Mouse (Mus musculus): ENCODE results near the gene Pml. TPM values are rescaled to one million over a fixed set of nuclear protein-coding genes. Genes with fewer than 3 reads are reported as not detected.

Gene Pml
- polyA plus RNA-seq, 1 experiment from 2014 or later, result 26.7 TPM

GRCm38 (mm10) chr9:58175745-58176487 lies 73.7 kb downstream of the Pml start:
- Histone ChIP-seq H3K9ac (replicated peaks; ENCODE audit: low read length) (no peak overlapping the region), H3K36me3 (ENCODE audit: insufficient read depth, low read length) (no peaks in the 10 kb centered on the region), H3K9me3 (ENCODE audit: low read length) (no peaks in the 10 kb centered on the region), H3K27me3 (ENCODE audit: insufficient read depth, low read length) (no peaks in the 10 kb centered on the region), H3K27ac (ENCODE audit: low read length) (peak overlapping the region; percentile 22), H3K4me2 (replicated peaks; ENCODE audit: low read depth, low read length) (no peak overlapping the region), H3K4me1 (ENCODE audit: insufficient read depth, low read length) (0 out of 2 replicates have a peak, but pooled peaks cover 9% of the 10 kb centered on the region), H3K4me3 (ENCODE audit: low read length) (no peak overlapping the region)
- peak; percentile 73; the same call in 1 of the 2 replicates for ATAC-seq (ENCODE audit: low FRiP score, low TSS enrichment)
- 30% methylated on average over 5 of the region's 5 CpGs for WGBS

- Histone ChIP-seq H3K9me3 (ENCODE audit: low read length) (no peaks in the 10 kb centered on the region), H3K4me1 (ENCODE audit: insufficient read depth, low read length) (0 out of 2 replicates have a peak, but pooled peaks cover 9% of the 10 kb centered on the region), H3K27me3 (ENCODE audit: insufficient read depth, low read length) (no peaks in the 10 kb centered on the region), H3K36me3 (ENCODE audit: insufficient read depth, low read length) (no peaks in the 10 kb centered on the region), H3K4me3 (ENCODE audit: low read length) (no peak overlapping the region), H3K27ac (ENCODE audit: low read length) (no peak overlapping the region; the same call in 1 of the 2 replicates), H3K4me2 (replicated peaks; ENCODE audit: low read depth, low read length) (no peak overlapping the region), H3K9ac (replicated peaks; ENCODE audit: low read length) (no peak overlapping the region)
- WGBS, result 22% methylated on average over 5 of the region's 5 CpGs
- ATAC-seq (ENCODE audit: low FRiP score, low TSS enrichment), result peak; percentile 57
Observed at GRCm38 (mm10) chr9:58174818-58175251, 74.8 kb downstream of the Pml start.

- no peaks in the 10 kb centered on the region for H3K9me3 ChIP-seq (ENCODE audit: low read length)
- peaks cover 9% of the 10 kb centered on the region; the same call in 1 of the 2 replicates for H3K4me1 ChIP-seq (ENCODE audit: insufficient read depth, low read length)
- H3K36me3 ChIP-seq (ENCODE audit: insufficient read depth, low read length), result no peaks in the 10 kb centered on the region
- H3K4me2 ChIP-seq (replicated peaks; ENCODE audit: low read depth, low read length), result no peak overlapping the region
- H3K9ac ChIP-seq (replicated peaks; ENCODE audit: low read length), result no peak overlapping the region
- no peak overlapping the region for H3K4me3 ChIP-seq (ENCODE audit: low read length)
- WGBS, result 54% methylated on average over 2 of the region's 2 CpGs
- H3K27me3 ChIP-seq (ENCODE audit: insufficient read depth, low read length), result no peaks in the 10 kb centered on the region
- H3K27ac ChIP-seq (ENCODE audit: low read length), result no peak overlapping the region
- no peak for ATAC-seq (ENCODE audit: low FRiP score, low TSS enrichment)
Observed at GRCm38 (mm10) chr9:58172863-58173262, 76.7 kb downstream of the Pml start.

GRCm38 (mm10) chr9:58169426-58169825 lies 80.2 kb downstream of the Pml start:
- Histone ChIP-seq H3K4me3 (ENCODE audit: low read length) (no peak overlapping the region), H3K27ac (ENCODE audit: low read length) (no peak overlapping the region), H3K9ac (replicated peaks; ENCODE audit: low read length) (no peak overlapping the region), H3K9me3 (ENCODE audit: low read length) (no peaks in the 10 kb centered on the region), H3K4me2 (replicated peaks; ENCODE audit: low read depth, low read length) (no peak overlapping the region), H3K36me3 (ENCODE audit: insufficient read depth, low read length) (no peaks in the 10 kb centered on the region), H3K27me3 (ENCODE audit: insufficient read depth, low read length) (no peaks in the 10 kb centered on the region), H3K4me1 (ENCODE audit: insufficient read depth, low read length) (no peaks in the 10 kb centered on the region; the same call in 1 of the 2 replicates)
- 89% methylated on average over 6 of the region's 6 CpGs for WGBS
- no peak for ATAC-seq (ENCODE audit: low FRiP score, low TSS enrichment)

- WGBS, result 82% methylated on average over 3 of the region's 3 CpGs
- no peaks in the 10 kb centered on the region for H3K36me3 ChIP-seq (ENCODE audit: insufficient read depth, low read length)
- no peak for ATAC-seq (ENCODE audit: low FRiP score, low TSS enrichment)
- no peak overlapping the region for H3K27ac ChIP-seq (ENCODE audit: low read length)
- no peak overlapping the region for H3K4me2 ChIP-seq (replicated peaks; ENCODE audit: low read depth, low read length)
- H3K9ac ChIP-seq (replicated peaks; ENCODE audit: low read length), result no peak overlapping the region
- no peaks in the 10 kb centered on the region; the same call in 1 of the 2 replicates for H3K4me1 ChIP-seq (ENCODE audit: insufficient read depth, low read length)
- no peaks in the 10 kb centered on the region for H3K27me3 ChIP-seq (ENCODE audit: insufficient read depth, low read length)
- no peaks in the 10 kb centered on the region for H3K9me3 ChIP-seq (ENCODE audit: low read length)
- no peak overlapping the region for H3K4me3 ChIP-seq (ENCODE audit: low read length)
Observed at GRCm38 (mm10) chr9:58168880-58169279, 80.7 kb downstream of the Pml start.

Small RNAs within 50 kb of the gene (microRNA-seq; reads per million reads assigned to microRNA genes)
- not detected for gene Mir6385

Other genes with a start within 250 kb of the Pml start
- gene Cyp11a1, start 243.4 kb downstream of the Pml start, polyA plus RNA-seq (2015; fragmentation: Nextera tagmentation; extraction: Ambion mirVana), result 25.0 and 45.7 TPM in 2 replicates
- 24.1 and 34.2 TPM in 2 replicates for gene Stra6, start 186.0 kb downstream of the Pml start, polyA plus RNA-seq (2015; fragmentation: Nextera tagmentation; extraction: Ambion mirVana)
- gene Ccdc33, start 131.0 kb downstream of the Pml start, polyA plus RNA-seq (2015; fragmentation: Nextera tagmentation; extraction: Ambion mirVana), result 0.13 and 0.21 TPM in 2 replicates
- gene Islr, start 45.5 kb downstream of the Pml start, polyA plus RNA-seq (2015; fragmentation: Nextera tagmentation; extraction: Ambion mirVana), result 94.8 and 96.1 TPM in 2 replicates
- gene Islr2, start 45.5 kb downstream of the Pml start, polyA plus RNA-seq (2015; fragmentation: Nextera tagmentation; extraction: Ambion mirVana), result 0.17 and 0.23 TPM in 2 replicates
- 33.8 and 35.8 TPM in 2 replicates for gene Stoml1, start 3.4 kb upstream of the Pml start, polyA plus RNA-seq (2015; fragmentation: Nextera tagmentation; extraction: Ambion mirVana)
- gene Loxl1, start 63.4 kb upstream of the Pml start, polyA plus RNA-seq (2015; fragmentation: Nextera tagmentation; extraction: Ambion mirVana), result 32.7 and 36.6 TPM in 2 replicates
- gene Tbc1d21, start 120.7 kb upstream of the Pml start, polyA plus RNA-seq (2015; fragmentation: Nextera tagmentation; extraction: Ambion mirVana), result not detected in 2 replicates
- gene Insyn1, start 238.8 kb upstream of the Pml start, polyA plus RNA-seq (2015; fragmentation: Nextera tagmentation; extraction: Ambion mirVana), result 1.0 and 1.5 TPM in 2 replicates